Mouse (Mus musculus) T-helper 17 cell (primary cell): ENCODE results near the gene B3galt1.

ENCODE experiments used
- in situ Hi-C, 2 experiments: fragments of 300-600 bp; cut with MboI, MseI; formaldehyde crosslinking; loops; 1 replicate in 1 of 2; 2 replicates in 1 of 2; pipeline ENCODE4 v1.15.1; 2025; ENCODE audit warnings: high pct_unique_total_duplicates in 2 of 2

B3galt1 gene

GRCm38 (mm10) chr2:68034711-68035110, 469.0 kb downstream of the B3galt1 start:
- in situ Hi-C loops, result no loop called here

DNA sequence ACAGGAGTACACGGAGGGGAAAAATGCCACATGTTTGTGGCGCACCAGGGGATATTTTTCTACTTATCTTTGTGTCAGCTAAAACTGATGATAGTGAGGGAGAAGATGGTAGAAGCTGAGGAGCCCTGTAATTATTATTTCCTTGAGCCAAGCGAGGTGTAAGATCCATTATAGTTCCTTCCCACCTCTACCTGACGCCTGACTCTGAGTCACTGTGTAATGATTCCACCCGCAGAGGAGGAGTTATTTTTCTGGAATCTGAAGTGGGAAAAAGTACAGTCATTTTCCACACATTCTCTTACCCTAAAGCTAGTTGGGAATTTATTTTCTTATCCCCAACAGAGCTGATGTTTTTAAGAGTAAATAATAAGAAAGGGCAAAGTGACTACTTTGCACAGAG, 475.1 kb downstream of the B3galt1 start:
- in situ Hi-C loops, result no loop called here

DNA sequence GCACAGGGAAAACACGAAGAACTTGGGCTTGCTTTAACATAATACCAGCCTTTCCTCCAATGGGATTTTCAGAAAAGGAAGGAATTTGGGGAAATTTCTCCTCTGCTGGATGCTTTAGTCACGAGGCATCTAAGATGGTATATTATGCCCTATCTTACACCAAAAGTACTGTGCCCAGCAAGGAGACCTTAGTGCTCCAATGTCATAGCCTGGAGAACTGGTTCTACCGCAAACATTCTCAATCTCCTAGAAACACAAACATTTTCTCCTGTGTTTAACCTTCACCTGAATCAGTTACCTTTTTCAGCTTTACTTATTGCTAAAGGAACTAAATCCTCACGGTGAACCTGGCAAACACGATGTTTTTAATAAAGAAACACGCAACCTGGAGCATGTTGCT, 486.8 kb downstream of the B3galt1 start:
- in situ Hi-C loops, result no loop called here

DNA sequence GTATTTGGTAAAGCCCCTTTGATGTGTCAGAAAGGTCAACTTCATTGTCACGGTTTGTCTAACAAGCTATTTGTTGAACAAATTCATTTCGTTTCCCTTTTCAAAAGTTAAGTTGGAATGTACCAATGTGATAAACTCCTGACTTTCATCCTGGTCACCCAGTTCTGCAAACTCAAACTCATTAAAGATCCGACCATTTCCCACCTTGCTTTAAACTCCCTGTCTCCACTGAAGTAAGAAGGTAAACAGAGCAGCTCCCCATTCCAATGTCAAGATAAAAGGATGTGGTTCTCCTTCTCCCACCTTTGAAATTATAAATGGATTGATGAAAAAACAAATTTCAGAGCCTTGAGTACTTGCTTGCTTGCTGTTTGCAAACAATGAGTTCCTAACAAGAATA, 487.6 kb downstream of the B3galt1 start:
- in situ Hi-C loops, result no loop called here

DNA sequence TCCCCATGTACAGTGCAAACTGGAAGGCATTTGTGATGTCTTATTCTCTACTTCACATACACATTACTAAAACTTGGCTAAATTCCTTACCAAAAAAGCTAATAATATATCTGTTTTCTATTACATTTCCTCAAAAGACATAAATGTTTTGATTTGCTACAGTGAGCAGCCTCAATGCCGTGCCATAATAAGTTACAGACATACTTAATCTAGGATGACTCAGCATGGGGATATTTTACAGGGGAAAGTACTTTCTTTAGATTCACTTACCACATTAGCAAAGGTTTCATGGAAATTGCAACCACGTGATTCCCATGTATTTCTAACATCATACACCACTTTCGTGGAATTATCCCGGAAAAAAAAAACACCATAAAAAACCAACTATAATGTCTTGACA, 495.7 kb downstream of the B3galt1 start:
- in situ Hi-C loops, result no loop called here

GRCm38 (mm10) chr2:68079426-68080360, 514.0 kb downstream of the B3galt1 start:
- in situ Hi-C loops, result loop anchor here in 1 of 2 experiments (10.0 kb wide), 1 partner anchor 1355 kb away; no protein-coding TSS in a partner anchor

DNA sequence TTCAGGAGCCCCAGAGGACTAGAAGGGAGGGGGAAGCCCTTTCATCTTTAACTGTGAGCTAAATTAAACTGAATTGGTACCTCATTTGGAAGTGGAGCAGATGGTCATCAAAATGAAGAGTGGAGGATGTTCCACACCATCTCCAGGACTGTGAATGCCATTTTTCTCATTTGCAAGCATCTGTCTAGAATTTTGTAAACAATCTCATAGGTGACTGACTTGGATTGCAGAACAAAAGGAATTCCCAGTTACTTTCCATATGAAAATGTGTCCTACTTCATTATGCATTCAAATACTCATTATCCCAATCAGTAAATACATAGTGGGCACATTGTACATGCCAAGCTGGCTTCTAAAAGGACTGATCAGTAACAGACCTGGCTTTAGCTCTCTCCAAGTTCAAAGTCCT, 515.2 kb downstream of the B3galt1 start:
- in situ Hi-C loops, result no loop called here

DNA sequence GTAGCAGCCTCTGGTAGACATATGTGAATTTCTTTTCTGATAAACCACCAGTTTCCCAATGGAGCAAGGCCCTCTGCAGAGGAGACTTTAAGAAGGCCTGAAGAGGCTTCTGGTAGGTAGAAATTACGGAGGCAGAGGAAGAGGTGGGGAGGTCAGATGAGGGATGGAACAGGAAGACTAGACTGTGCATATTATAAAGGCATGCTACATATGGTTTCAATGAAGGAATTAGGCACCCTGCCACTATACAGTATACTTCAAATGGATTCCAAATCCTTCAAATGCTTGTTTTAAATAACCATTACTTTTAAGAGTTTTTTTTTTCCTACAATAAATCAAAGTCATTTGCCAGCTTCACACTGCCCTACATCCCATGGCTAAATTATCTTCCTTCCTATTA, 518.8 kb downstream of the B3galt1 start:
- in situ Hi-C loops, result no loop called here

DNA sequence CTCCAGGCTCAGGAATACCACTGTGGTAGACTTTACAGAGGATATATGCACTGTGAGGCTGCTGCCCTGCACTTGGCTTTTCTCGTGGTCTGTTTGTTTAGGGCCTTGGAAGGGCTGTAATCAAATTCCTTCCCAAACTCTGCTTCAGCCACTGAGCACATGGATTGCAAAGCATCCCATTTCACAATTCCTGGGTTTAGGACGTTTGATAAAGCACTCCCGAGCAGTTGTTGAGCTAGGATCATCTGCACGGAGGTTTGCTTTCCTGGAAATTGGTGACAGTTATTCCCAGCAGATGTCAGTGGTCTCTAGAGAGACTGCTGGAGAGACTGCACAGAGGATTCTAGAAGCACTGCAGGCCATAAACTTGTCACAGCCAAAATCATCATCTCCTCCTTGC, 520.4 kb downstream of the B3galt1 start:
- in situ Hi-C loops, result no loop called here

DNA sequence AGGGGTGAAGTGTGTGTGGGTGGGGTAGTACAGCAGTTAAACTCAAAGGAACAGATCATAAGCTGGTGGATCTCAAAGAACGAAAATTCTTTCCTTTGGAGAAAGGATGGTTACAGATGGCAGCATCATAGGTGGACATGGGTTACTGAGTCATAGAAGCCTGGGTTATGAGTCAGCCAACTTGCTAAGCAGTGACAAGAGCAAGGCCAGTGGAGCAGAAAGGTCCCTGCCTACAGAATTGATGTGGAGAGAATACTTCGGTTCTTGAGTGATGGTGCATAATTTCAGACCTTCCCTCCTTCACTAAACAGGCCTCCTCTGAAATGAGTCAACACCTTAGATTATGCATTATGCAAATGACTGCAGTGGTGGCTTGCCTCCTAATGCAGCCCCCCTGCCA, 525.9 kb downstream of the B3galt1 start:
- in situ Hi-C loops, result no loop called here

- in situ Hi-C loops, result no loop called here
Observed at GRCm38 (mm10) chr2:68104641-68105040, 539.0 kb downstream of the B3galt1 start.

DNA sequence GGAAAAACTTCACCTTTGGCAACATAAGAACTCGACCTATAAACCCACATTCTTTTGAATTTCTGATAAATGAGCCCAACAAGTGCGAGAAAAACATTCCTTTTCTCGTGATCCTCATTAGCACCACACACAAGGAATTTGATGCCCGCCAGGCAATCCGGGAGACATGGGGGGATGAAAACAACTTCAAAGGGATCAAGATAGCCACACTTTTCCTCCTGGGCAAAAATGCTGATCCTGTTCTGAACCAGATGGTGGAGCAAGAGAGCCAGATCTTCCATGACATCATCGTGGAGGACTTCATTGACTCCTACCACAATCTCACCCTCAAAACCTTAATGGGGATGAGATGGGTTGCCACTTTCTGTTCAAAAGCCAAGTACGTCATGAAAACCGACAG, 552.4 kb downstream of the B3galt1 start:
- in situ Hi-C loops, result no loop called here

- in situ Hi-C loops, result no loop called here
Observed at GRCm38 (mm10) chr2:68124751-68125150, 559.1 kb downstream of the B3galt1 start.

- in situ Hi-C loops, result no loop called here
Observed at GRCm38 (mm10) chr2:68141094-68141493, 575.4 kb downstream of the B3galt1 start.

GRCm38 (mm10) chr2:68143292-68143691, 577.6 kb downstream of the B3galt1 start:
- in situ Hi-C loops, result no loop called here

DNA sequence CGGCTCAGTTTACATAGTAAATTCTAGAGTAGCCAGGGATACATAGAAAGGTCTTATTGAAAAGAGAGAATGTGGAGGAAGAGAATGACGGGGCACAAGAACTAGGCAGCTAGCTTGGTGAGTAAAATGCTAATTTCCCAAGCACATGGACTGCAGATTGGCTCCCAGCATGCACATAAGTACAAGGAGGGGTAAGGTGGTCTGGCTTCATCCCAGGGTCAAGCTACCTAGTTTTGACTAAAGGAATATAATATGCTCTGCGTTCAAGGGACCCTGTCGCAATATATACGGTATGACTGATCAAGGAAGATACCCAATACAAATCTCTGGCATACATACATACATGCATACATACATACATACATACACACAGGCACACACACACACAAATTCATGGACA, 594.1 kb downstream of the B3galt1 start:
- in situ Hi-C loops, result no loop called here

- in situ Hi-C loops, result no loop called here
Observed at GRCm38 (mm10) chr2:68160566-68160965, 594.9 kb downstream of the B3galt1 start.

GRCm38 (mm10) chr2:68162012-68162411, 596.3 kb downstream of the B3galt1 start:
- in situ Hi-C loops, result no loop called here

GRCm38 (mm10) chr2:68171306-68171705, 605.6 kb downstream of the B3galt1 start:
- in situ Hi-C loops, result no loop called here
